Mouse (Mus musculus) mouse embryonic stem cell (cell line): ENCODE measurements around the gene Ppp1r27.
"Not testable (repeated sequence)": the region's sequence is repeated elsewhere in the genome, so short reads cannot be mapped to it uniquely, and the experiment has no call there.

Experiments
- in situ Hi-C, 2 experiments: fragments of 300-500 bp; cut with MboI; formaldehyde crosslinking; loops; 1 replicate in 1 of 2; 3 replicates in 1 of 2; pipeline ENCODE4 v1.14.3; 2019 to 2020; ENCODE audit warnings: low sequenced_read_pairs in 2 of 2, low pct_unique_long_range_greater_than_20kb in 1 of 2, mixed read lengths in 1 of 2; ENCODE audit not compliant: unreplicated experiment in 1 of 2

The Ppp1r27 gene

DNA sequence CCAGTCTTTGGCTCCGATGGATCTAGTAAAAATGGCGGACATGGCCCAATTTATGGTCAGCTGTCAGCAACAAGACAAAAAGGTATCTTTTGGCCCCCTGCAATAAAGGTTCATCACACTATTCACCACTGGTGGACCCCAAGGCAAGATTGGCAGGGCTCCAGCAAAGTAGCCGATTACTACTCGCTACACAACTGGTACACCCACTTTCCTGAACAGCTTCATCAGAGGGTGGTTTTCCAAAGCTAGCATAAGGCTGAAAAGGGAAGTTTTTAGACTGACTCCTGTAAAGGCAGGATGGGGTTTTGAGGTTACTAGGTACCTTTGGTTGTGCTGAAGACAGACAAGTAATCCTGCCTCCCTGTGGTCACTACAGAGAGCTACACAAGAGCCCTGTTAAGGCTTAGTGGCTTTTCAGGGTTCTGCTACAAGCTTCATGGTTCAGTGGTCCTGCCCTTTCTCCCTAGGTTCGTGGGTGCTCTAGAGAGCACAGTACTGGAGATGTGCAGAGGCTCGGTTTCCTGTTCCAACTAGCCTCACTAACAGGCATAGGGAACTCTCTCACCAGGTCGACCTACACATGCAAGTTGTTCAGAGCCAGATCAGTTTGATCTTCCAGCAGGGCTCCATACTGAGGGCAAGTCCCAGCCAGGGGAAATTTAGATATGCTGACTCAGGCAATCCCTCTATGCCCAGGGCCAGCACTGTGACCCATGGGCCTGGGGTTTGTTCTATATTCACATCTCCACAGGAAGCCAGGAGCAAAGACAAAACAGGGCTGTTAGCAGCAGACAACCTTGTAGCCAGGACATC is 26.5 kb upstream of the Ppp1r27 start:
- in situ Hi-C loops: no loop called here

DNA sequence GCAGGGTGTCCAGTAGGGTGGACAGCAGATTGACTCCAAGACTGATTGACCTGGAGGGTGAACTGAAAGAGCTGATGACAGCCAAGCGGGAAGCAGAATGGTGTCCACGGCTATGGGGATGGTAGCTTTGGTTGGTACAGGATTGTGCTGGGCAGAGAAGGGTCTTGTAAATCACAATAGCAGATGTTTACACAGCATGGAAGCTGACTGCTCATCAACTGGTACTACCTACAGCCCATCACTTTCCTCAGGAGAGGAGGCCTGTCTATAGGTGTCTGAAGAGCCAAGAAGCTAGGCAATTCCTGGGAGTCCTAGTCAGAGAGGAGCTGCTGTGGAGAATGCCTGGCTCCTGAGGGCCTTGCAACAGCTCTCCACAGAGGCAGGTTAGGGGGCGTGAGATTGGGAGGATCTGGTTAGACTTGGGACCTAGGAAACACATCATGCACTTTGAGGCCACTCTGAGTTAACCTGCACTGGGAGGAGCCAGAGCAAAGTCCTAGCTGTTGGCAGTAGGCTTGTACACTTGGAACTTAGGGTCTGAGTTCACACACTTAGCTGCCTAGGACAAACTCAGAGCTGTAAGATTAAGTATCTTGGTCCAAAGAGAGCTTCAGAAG is 25.5 kb upstream of the Ppp1r27 start:
- in situ Hi-C loops: no loop called here

DNA sequence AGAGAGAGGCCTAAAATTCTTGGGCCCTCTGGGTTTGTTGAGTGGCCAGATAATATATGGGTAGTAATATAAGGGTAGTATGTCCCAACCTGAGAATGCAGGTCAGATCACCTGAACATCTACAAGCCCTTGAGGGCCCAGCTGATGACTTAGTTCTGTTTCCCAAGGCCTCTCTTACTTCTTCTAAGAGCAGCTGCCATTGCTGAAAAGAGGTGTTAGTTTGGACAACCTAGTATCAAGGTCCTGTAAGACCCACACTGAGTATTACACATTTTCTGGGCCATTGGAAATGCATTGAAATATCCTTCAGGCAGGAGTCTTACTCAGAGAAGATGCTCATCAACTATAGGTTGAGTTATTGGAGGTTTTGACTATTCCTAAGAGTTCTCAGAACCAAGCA is 25.0 kb upstream of the Ppp1r27 start:
- in situ Hi-C loops: no loop called here

DNA sequence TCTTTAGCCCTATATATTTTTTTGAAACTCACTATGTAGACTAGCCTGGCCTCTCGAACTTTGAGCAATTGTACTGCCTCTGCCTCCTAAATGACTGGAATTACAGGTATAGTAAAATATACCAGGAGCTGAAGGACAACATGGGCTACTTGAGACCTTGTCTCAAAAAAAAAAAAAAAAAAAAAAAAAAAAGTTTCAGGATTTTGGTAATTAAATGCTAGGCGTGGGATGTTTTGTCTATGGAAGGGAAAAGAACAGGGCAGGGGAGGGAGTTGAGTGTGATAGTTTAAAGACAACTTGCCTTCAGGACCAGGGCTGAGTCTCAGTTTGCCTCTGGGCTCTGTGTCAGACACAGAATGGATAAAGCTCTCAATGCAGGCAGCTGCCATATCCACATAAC is 24.1 kb upstream of the Ppp1r27 start:
- in situ Hi-C loops: no loop called here

DNA sequence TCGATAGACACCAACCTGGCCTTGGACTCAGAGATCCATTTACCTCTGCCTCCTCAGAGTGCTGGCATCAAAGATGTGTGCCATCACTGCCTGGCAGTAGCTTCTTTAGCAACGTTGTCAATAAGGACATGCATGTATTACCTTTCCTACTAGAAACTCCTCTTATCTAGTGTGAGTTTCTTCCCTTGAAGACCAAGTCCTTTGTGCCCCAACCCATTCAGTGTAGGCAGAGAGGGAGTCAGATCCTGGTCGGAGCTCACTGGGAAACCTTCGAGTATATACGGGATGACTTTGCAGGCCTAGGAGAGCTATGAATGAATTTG is 23.3 kb upstream of the Ppp1r27 start:
- in situ Hi-C loops: no loop called here

DNA sequence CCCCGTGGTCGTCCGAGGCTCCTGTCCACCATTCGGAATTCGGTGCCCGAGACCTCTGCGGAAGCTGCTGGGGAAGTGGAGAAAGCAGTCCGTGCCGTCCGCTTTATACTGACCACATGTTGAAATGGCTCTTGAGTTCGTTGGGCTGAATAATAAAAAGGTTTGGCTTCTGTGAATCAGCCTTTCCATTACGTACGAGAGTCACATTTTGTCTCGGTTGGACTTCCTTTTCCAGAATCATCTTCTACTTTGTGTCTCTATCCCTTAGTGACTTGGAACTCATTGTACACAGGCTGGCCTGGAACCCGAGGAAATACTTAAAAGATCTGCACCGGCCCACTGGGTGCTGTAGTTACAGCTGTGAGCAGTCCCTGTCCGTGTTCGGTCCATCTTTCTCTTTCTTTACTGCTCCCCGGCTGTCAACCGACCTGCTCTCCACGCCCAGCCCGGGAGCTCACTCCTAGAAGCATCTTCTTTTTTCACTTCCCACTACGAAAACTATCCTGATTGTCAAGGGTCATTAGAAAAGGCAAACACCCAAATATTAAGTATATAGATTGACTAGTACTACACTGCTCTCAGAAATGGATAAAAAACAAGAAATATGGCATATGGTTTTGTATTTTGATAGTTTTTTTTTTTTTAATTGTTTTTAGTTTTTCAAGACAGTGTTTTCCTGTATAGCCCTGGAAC is 22.8 kb upstream of the Ppp1r27 start:
- in situ Hi-C loops: no loop called here

DNA sequence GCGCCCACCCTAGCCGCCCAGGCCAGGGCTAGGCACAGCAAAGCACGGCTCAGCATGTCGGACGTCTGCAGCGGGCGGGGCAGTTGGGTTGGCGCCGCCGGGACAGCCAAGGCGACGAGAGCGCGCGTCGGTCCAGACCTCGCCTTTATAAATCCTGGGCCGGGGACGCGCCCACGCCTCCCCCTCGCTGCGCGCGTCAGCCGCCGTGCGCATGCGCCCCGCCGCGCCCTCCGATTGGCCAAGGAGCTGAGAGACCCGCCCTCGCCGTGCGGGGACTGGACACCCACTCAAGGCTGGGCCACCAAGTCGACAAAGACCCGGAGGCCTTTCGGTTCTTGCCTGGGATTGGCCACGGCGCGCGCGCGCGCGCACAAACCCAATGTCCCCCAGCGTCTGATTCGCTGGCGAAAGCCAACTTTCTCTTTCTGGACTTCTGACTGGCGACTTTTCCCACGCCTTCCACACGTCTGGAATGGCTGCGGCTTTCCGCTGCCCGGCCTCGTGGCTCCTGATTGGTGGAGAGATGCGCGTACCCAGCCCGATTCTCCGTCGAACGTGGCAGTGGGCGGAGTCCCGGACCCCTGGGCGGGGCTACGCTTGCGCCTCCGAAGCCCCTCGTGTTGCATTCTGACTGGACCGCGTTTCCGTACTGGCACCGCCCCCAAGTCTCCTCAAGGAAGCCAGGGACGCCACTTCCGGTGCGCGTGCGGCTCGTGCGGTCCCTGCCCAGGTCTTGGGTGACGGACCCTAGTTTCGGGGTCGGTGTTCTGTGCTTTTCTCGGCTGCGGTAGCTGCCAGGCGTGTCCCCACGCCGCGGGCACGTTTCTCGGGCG is 22.0 kb upstream of the Ppp1r27 start, which contains the start of gene P4hb:
TSS of gene P4hb (minus strand) at position 502 of the 833 bp plus-strand sequence.
- in situ Hi-C loops: no loop called here

DNA sequence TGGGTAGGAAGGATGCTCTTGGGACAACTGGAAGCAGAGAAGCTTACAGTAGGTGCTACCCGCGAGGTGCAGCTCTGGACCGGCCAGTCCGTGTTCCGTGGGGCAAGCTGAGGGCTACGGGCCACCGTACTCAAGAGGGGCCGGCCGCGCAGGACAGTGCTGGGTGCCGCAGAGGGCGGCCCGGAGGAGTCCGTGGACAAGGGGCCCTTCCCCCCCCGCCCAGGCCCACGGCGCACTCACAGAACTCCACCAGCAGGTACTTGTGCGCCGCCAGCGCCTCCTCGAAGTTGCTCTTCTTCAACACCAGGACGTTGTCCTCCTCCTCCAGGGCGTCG is 21.5 kb upstream of the Ppp1r27 start:
- in situ Hi-C loops: no loop called here

DNA sequence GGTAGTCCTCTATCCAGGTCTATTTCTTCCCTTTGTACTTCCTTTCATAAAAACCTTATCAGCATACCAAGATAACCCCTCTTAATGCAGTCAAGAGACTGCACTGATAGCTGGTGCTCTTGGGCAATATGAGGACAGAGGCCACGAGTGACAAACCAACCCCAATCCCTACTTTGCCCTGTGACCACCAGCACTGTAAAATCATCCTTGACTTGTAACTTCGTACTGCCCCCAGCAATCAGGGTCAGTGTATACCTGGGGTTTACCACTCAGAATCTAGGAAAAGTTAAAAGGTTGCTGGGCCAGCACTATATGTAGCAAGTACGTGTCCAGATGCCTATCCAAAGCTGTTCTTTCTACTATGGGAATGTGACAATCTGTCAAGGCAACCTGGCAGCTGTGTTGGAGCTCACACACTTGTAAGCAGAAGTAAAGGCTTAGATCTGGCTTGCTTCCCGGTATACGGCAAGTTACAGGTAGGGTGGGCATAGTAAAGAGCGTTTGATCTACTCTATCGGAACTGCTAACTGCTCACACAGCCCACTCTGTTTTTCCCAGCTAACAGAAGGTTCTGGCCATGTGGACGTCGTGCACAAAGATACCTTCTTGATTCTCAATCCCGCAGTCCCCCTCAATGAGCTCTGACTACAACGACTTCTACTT is 21.0 kb upstream of the Ppp1r27 start:
- in situ Hi-C loops: no loop called here

DNA sequence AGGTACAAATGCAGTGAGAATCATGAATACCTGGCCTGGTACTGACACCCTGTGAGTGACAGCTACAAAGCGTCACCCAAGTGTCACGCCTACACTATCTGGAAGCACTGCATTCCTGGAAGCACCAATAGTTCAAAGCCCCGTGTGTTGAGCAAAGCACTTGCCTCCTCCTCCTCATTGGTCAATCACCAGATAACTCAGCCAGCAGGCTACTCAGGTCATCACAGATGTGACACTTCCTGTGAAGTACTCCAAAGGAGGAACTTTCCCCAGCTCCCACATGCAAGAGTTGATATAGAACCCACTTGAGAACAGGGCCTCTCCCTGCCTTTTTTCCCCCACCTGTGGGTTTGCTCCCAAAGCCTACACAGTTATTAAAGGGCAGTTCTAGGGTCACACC is 20.2 kb upstream of the Ppp1r27 start:
- in situ Hi-C loops: no loop called here

DNA sequence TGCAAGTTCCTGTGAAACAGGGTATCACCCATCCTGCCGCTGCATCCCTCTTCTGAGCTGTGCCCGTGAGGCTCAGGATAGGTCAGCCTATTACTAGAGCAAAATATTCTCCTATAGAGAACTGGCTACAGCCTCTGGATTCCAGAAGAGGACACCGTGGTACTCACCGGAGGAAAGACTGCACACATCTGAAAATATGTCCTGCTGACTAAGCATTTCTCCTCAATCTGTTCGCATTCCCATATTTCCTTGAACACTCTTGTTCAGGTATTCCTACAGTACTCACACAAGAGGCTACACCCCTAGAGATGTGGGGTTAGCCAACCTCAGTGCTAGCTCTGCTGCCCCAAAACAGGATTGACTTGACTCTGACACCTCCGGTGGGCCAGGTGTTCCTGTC is 17.4 kb upstream of the Ppp1r27 start:
- in situ Hi-C loops: no loop called here

DNA sequence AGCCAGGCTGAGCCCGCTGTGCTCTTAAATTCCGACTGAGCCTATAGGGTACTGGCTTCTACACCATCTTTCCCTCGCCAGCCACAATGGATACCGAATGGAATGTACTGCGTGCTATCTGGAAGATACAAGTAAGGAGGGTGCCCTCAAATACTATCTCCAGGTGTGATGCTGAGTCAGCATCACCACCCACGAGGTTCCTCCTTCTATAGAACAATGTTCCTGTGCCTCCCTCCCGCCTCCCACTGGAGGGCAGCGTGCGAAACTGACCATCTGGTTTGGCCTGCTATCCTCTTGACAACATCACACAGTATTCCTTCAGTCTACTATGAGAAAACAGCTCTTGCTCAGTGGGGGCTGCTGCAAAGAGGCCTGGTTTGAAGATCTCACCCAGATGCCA is 14.2 kb upstream of the Ppp1r27 start:
- in situ Hi-C loops: no loop called here

DNA sequence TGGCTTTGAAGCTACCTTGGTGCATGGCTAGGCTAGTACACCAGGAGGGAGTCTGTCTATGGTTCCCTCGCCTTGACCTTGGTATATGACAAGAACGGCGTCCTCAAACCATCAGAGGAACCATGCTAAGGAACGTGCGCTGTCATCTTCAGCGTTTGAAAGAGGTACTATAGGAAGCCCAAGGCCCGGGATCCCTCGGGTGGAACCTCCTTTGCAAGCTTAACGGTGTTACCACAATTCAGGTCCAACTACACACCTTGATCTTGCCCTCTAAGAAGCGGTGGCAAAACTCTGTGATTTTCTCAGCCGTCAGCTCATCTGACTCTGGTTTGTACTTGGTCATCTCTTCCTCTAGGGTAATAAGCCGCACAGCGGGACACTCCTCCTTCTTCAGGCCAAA is 12.0 kb upstream of the Ppp1r27 start:
- in situ Hi-C loops: loop anchor here in 1 of 2 experiments (5.0 kb wide), 1 partner anchor 46 kb away; no protein-coding TSS in a partner anchor

DNA sequence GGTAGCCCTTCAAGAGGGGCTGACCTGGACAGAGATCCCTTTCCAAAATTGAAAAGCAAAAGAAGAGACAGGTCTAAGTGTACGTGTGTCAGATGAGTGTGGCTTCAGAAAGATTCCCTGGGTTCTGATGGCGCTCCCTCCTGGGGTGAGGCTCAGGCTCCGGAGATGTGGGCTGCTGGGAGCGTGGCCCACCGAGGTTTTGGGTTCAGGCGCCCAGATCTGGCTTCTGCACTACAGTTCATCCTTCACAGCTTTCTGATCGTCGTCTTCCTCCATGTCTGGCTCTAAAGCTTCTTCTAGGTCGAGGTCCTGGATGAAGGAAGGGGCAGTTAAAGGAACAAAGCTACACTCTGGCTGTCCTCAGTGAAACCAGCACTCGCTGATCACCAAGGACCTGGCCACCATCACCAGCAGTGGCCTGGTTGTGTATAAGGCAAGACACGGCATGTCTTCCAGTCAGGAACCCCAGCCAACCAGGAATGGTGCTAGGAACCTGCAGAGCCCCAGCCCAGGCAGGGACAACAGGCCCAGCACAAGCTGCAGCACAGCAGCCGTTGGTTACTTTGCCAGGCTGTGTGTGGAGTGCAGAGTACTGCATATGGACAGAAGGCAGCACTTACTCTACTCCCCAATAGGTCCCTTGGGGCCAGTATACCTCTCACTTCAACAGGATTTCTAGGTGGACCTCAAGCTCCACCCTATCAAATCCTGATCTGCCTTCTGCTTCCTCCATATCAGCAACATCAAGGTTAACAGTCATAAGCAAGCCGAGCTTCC is 10.2 kb upstream of the Ppp1r27 start:
- in situ Hi-C loops: loop anchor here in 1 of 2 experiments (5.0 kb wide), 1 partner anchor 44 kb away; no protein-coding TSS in a partner anchor

DNA sequence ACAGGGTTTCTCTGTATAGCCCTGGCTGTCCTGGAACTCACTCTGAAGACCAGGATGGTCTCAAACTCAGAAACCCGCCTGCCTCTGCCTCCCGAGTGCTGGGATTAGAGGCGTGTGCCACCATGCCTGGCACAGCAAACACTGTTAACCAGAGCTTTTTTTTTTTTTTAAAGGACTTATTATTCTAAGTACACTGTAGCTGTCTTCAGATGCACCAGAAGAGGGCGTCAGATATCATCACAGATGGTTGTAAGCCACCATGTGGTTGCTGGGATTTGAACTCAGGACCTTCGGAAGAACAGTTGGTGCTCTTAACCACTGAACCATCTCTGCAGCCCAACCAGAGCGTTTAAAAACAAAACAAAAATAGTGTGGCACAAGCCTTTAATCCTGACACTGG is 7.9 kb upstream of the Ppp1r27 start:
- in situ Hi-C loops: not testable (repeated sequence)

DNA sequence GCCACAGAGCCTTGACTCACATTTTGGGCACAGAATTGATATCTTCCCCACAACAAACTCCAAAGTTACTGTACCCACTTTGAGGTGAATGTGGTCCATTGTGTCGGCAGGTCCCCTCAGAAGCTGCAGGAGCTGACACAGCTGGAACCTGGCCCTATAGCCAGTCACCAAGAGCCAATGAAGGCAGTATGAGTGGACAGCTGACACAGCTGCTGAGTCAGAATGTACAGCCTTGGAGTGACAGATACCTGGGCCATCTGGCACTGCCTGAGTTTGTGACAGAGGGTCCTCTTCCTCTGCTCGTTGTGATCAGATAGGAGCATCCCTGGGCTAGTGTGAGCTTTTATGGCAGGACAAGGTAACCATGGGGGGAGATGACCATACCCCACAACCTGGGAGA is 4.3 kb upstream of the Ppp1r27 start:
- in situ Hi-C loops: no loop called here

DNA sequence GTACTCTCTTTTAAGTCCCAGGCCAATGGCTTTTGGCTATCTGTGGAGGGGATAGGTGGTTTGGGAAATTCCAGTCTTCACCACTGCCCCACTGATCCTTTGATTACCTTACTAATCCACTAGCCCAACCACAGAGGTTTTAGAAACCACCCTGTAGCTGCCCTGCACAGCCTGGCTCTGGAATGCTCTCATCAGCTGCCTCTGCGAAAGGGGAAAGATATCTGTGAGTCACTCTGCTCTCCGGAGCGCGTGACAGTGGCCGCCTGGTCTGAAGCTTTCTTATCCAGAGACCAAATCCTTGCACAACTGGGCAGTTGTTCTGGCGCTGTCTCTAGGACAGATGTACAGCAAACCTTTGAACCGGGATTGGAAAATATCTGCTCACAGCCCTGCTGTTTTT is 3.9 kb upstream of the Ppp1r27 start:
- in situ Hi-C loops: no loop called here

DNA sequence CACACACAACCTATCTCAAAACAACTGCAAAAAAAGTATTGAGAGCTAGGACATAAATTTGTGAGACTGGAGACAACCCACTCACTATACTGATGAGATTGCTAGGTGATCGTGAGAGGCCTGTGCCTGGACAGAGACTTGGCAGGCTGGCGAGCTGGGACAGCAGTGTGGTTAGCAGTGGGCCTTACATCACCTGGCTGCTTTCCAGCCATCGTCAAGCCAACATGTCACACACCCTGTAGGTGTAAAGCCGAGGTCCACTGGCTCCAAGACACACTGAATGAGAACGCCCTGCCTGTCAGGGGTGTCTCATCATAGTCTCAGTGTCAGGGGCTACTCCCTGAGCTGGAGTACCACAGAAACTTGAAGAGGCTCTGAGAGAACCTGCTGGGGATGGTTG is 1.8 kb upstream of the Ppp1r27 start:
- in situ Hi-C loops: no loop called here
